Mouse (Mus musculus) lung, postnatal 0 days (tissue): Measurements from ENCODE around the gene Akr1d1. TPM values are rescaled to one million over a fixed set of nuclear protein-coding genes. Genes with fewer than 3 reads are reported as not detected.

Experiments used
- ATAC-seq: fragments of 200-750 bp; cut with Nextera tagmentation; 2 replicates; pipeline ENCODE4 v1.8.0; 2017; ENCODE audit warnings: moderate library complexity
- DNase-seq: peaks from one replicate; pipeline ENCODE4 v3.0.0-alpha.2; 2016; ENCODE audit warnings: low spot score
- H3K27ac ChIP-seq: fragments of 300-500 bp; sonication (generic); 2 replicates; pipeline ENCODE4 v1.5.1; 2014; ENCODE audit warnings: antibody characterized with exemption, mild to moderate bottlenecking, low read length, mixed read lengths
- H3K27me3 ChIP-seq: fragments of 300-500 bp; sonication (generic); replicated peaks from 2 replicates; pipeline ENCODE4 v1.6.1; 2014; ENCODE audit warnings: low read length, mixed read lengths; ENCODE audit not compliant: insufficient read depth
- H3K36me3 ChIP-seq: fragments of 300-500 bp; sonication (generic); 2 replicates; pipeline ENCODE4 v1.6.1; 2014; ENCODE audit warnings: low read length, mixed read lengths; ENCODE audit not compliant: insufficient read depth
- H3K4me1 ChIP-seq: fragments of 300-500 bp; sonication (generic); 2 replicates; pipeline ENCODE4 v1.6.1; 2014; ENCODE audit warnings: antibody characterized with exemption, low read depth, low read length, mixed read lengths; ENCODE audit not compliant: insufficient read depth
- H3K4me2 ChIP-seq: fragments of 300-500 bp; sonication (generic); replicated peaks from 2 replicates; pipeline ENCODE4 v1.6.1; 2014; ENCODE audit warnings: low read depth, mild to moderate bottlenecking, low read length, moderate library complexity, mixed read lengths
- H3K4me3 ChIP-seq: fragments of 300-500 bp; sonication (generic); 2 replicates; pipeline ENCODE4 v1.5.1; 2014; ENCODE audit warnings: low read depth, low read length
- H3K9ac ChIP-seq: fragments of 300-500 bp; sonication (generic); replicated peaks from 2 replicates; pipeline ENCODE4 v1.6.1; 2014; ENCODE audit warnings: low read depth, mild to moderate bottlenecking
- H3K9me3 ChIP-seq: fragments of 300-500 bp; sonication (generic); 2 replicates; pipeline ENCODE4 v1.6.1; 2016; ENCODE audit warnings: low read length, mixed read lengths
- CTCF ChIP-seq: IDR thresholded peaks from 2 replicates; pipeline ENCODE4 v1.5.1; 2016; ENCODE audit warnings: antibody characterized with exemption, mild to moderate bottlenecking
- EP300 ChIP-seq: IDR thresholded peaks from 2 replicates; pipeline ENCODE4 v1.6.1; 2016; ENCODE audit warnings: antibody characterized with exemption, mild to moderate bottlenecking, control low read depth
- WGBS: fragments of 180-500 bp; shearing (Covaris S2); extraction: QIAGEN DNeasy Blood & Tissue Kit; methylation state at CpG from one replicate; pipeline ENCODE4 v1.1.7; 2014; 5-methylcytosine and 5-hydroxymethylcytosine counted together
- polyA plus RNA-seq: library from polyadenylated mRNA; unstranded; fragments of >200 nt; fragmentation: Nextera tagmentation; extraction: Ambion mirVana; gene quantifications from 2 replicates; pipeline ENCODE4 v1.2.1, GENCODE M21; 2015

Gene Akr1d1
- polyA plus RNA-seq, 1 experiment from 2014 or later = not detected

DNA sequence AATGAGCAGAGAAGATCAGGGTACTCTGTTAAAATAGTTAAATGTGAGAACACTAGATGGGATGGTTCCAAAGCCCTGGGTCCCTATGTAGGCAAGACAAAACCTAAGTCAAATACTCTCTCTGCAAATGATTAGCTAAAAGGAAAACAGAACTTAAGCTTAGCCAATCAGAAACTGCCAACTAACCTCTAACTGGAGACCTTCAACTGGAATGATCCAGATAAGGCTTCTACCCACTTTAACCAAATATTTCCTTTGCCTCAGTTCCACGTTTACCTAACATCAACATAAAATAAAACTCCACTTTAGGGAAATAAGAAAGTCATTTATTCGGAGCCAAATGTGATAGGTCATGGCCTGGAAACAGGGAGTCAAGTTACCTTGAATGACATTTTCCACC lies 67.1 kb downstream of the Akr1d1 start:
- WGBS = 41% methylated on average over 2 of the region's 2 CpGs

DNA sequence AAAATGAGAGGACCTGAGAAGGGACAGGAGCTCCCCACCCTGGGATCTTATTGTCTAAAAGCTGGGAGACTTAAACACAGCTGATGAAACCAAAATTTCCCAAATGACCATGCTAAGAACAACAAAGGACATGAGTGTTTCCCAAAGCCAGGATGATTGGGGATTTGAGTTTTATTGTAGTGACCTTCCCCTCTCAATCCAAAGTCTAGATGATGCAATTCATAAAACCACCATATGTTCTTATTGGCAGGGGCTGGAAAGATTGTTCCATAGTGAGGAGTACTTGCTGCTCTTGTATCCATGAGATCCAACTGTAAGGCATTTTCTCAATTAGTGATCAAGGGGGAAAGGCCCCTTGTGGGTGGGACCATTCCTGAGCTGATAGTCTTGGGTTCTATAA lies 68.1 kb downstream of the Akr1d1 start:
- no peak overlapping the region for H3K4me2 ChIP-seq
- H3K27me3 ChIP-seq = no peaks in the 10 kb centered on the region
- H3K27ac ChIP-seq = no peak overlapping the region
- DNase-seq (no peak), ATAC-seq (no peak)
- H3K9ac ChIP-seq = no peak overlapping the region
- H3K36me3 ChIP-seq = no peaks in the 10 kb centered on the region
- TF ChIP-seq EP300 (no peak), CTCF (no peak)
- H3K4me1 ChIP-seq = 0 out of 2 replicates have a peak, but pooled peaks cover 3% of the 10 kb centered on the region
- H3K9me3 ChIP-seq = no peaks in the 10 kb centered on the region
- H3K4me3 ChIP-seq = no peak overlapping the region

More for the DNA sequence above, 67.1 kb downstream of the Akr1d1 start:
- no peak overlapping the region for H3K27ac ChIP-seq
- no peak for ATAC-seq
- H3K4me2 ChIP-seq = no peak overlapping the region
- H3K27me3 ChIP-seq = no peaks in the 10 kb centered on the region
- no peak overlapping the region for H3K4me3 ChIP-seq
- H3K9me3 ChIP-seq = no peaks in the 10 kb centered on the region
- 0 out of 2 replicates have a peak, but pooled peaks cover 3% of the 10 kb centered on the region for H3K4me1 ChIP-seq
- no peak for TF ChIP-seq CTCF
- no peak for TF ChIP-seq EP300
- DNase-seq = no peak
- no peak overlapping the region for H3K9ac ChIP-seq
- H3K36me3 ChIP-seq = no peaks in the 10 kb centered on the region

DNA sequence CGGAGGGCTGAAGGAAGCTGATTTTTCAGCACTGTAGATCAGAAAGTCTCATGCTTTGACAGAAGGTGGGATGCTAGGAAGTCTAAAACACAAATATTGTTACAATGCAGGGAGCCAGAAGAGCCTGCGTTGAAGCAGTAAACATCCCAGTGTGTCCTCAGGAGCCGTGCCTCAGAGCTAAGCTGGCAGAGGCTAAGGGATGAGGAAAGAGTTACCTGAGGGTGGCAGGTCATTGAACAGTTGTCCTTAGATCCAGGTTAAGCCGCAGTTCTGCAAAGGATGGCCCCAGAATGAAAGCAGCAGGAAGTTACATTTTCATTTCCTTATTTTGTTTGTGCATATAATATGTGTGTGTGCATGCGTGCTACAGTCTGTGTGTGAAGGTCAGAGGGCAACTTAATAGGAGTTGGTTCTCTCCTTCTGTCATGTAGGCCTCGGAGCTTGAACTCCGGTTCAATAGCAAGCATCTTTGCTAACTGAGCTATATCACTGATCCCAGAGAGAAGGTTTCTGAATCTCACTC lies 71.1 kb downstream of the Akr1d1 start:
- ATAC-seq = no peak
- Histone ChIP-seq H3K36me3 (no peaks in the 10 kb centered on the region), H3K4me1 (no peaks in the 10 kb centered on the region), H3K27me3 (no peaks in the 10 kb centered on the region), H3K9me3 (no peaks in the 10 kb centered on the region), H3K27ac (no peak overlapping the region), H3K4me3 (no peak overlapping the region), H3K9ac (no peak overlapping the region), H3K4me2 (no peak overlapping the region)
- no peak for DNase-seq
- 61% methylated on average over 7 of the region's 7 CpGs for WGBS
- no peak for TF ChIP-seq CTCF
- TF ChIP-seq EP300 = no peak

DNA sequence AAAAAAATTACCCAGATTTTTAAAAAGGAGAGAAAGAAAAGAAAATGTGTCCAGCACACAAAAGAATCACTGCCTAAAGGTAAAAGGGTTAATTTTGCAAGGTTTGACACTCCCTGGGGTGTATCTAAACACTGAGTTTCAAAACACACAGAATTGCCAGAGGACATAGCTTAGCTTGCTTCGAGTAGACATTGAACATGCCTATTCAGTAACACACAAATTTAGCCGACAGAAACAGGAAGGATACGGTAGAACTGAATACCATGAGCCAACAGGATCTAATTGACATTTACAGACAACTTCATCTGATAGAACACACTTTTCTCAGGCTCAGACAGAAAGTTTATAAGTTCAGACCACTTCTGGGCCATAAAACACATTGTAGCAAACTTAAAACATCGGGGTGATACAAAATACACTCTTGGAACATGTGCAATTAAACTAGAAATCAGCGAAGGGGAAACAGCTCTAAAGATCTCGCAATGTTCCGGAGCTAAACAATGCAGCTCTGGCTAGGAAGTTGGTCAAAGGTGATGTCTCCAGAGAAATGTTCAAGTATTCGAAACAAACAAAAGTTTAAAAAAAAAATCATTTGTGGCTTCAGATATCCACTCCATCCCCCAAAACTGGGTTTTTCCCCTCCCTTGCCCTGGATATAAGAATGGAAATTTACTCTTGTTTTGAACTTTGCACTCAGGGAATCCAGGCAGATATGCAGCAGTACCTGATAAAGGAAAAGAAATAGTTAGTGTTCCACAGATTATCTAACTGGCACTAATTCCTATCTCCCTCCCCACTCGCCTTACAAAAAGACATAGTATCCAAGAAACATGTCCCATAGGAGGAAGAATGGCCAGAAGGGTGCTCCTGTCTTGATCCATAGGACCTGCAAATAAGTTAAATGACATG lies 73.1 kb downstream of the Akr1d1 start:
- Histone ChIP-seq H3K4me3 (no peak overlapping the region), H3K27ac (no peak overlapping the region), H3K9me3 (no peaks in the 10 kb centered on the region), H3K4me1 (no peaks in the 10 kb centered on the region), H3K4me2 (no peak overlapping the region), H3K9ac (no peak overlapping the region), H3K27me3 (no peaks in the 10 kb centered on the region), H3K36me3 (no peaks in the 10 kb centered on the region)
- DNase-seq (no peak), ATAC-seq (no peak)
- TF ChIP-seq CTCF (no peak), EP300 (no peak)
- WGBS = 57% methylated on average over 9 of the region's 9 CpGs

DNA sequence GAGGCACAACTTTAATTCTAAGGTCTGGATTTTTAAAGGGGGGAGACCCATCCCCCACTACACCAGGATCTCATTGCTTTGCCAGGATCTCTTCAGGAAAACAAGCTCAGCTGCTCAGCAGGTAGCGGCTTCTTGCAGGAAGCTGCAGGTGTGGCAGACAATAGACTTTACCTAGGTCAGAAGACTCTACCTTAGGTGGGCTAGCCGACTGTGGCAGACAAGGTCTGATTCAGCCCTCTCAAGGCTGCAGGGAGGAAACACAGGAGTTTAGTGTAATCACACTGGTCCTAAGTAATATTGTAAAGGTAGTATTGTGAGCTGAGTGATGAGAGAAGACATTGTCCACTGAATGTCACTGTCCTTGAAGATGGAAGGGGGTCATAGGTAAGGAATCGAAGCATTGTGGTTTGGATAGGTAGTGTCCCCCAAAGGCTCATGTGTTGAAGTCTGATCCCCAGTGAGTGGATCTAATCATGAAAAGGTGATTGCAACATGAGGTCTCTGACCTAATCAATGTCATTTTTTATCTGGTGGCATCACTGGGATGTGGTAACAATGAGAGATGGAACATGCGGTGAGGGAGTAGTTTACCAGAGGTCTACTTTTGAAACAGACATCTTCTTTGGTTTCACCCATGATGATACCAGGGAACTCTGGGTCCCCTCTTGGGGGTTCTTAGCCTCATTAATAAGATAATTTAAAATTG lies 74.4 kb downstream of the Akr1d1 start:
- Histone ChIP-seq H3K9me3 (no peaks in the 10 kb centered on the region), H3K27me3 (no peaks in the 10 kb centered on the region), H3K4me2 (no peak overlapping the region), H3K27ac (no peak overlapping the region), H3K36me3 (no peaks in the 10 kb centered on the region), H3K4me1 (no peaks in the 10 kb centered on the region), H3K9ac (no peak overlapping the region), H3K4me3 (no peak overlapping the region)
- TF ChIP-seq CTCF (no peak), EP300 (no peak)
- DNase-seq = no peak
- ATAC-seq = no peak
- 82% methylated on average over 4 of the region's 4 CpGs for WGBS

DNA sequence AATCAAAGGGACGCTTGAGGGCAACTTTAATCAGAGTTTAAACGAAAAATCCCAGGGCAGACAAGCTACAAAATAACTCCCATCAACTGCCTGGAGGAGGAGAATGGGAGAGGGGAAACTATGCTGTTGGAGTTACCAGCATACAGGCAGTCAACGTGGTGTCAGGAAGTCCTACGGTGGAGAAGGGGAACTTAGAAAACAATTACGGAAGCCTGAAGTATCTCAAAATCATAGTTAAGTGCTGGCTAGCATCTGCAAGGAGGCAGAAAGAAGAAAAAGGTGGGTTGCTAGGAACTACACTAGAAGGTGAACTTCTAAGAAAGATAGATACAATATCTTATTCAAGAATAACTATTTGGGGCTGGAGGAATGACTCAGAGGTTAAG lies 74.9 kb downstream of the Akr1d1 start:
- Histone ChIP-seq H3K4me1 (no peaks in the 10 kb centered on the region), H3K27ac (no peak overlapping the region), H3K27me3 (no peaks in the 10 kb centered on the region), H3K4me2 (no peak overlapping the region), H3K36me3 (no peaks in the 10 kb centered on the region), H3K9me3 (no peaks in the 10 kb centered on the region), H3K4me3 (no peak overlapping the region), H3K9ac (no peak overlapping the region)
- DNase-seq = no peak
- no peak for ATAC-seq
- no peak for TF ChIP-seq EP300
- TF ChIP-seq CTCF = no peak
- 61% methylated on average over 5 of the region's 5 CpGs for WGBS
